Mouse (Mus musculus) E14TG2a.4 (cell line): ENCODE measurements around the gene Spata31d1a.
A peak's percentile ranks its signal among the peaks of the same experiment; 100 is the strongest.

Experiments
- H3K27me3 ChIP-seq: 2 replicates; pipeline ENCODE4 v1.6.1; 2014; ENCODE audit warnings: low read length, control low read depth; ENCODE audit not compliant: insufficient read depth
- H3K36me3 ChIP-seq: 2 replicates; pipeline ENCODE4 v1.6.1; 2014; ENCODE audit warnings: low read length, control low read depth; ENCODE audit not compliant: insufficient read depth
- H3K4me1 ChIP-seq: replicated peaks from 2 replicates; pipeline ENCODE4 v1.6.1; 2014; ENCODE audit warnings: low read depth, low read length, control low read depth
- H3K4me3 ChIP-seq: replicated peaks from 2 replicates; pipeline ENCODE4 v1.5.1; 2014; ENCODE audit warnings: mild to moderate bottlenecking, low read length
- H3K9me3 ChIP-seq: 2 replicates; pipeline ENCODE4 v1.6.1; 2014; ENCODE audit warnings: low read length, control low read depth
- CTCF ChIP-seq: conservative IDR thresholded peaks from 2 replicates; pipeline ENCODE4 v1.5.1; 2014; ENCODE audit warnings: low read length
- NANOG ChIP-seq: IDR thresholded peaks from 2 replicates; pipeline ENCODE4 v1.6.1; 2014; ENCODE audit warnings: borderline replicate concordance, low read length, mixed read lengths
- POU5F1 ChIP-seq: IDR thresholded peaks from 2 replicates; pipeline ENCODE4 v1.6.1; 2014; ENCODE audit warnings: low read length, borderline replicate concordance

Spata31d1a gene

DNA sequence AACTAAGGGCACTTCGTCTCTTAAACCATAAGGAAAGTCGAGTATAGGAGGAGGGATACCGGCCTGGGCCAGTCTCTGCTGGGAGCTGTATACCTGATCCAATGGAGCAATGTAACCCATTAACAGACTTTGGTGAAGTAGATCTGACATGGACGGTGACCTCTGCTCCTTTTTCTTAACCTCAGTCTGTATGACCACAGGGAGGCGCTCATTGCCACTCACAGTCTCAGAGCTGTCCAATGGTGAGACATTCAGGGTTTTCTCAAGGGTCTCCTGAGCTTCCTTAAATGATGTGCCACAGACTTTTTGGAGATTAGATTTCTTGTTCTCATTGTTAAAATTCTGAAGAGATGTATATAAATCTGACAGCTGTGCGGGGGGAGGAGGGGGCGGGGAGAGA, 19.6 kb downstream of the Spata31d1a start:
- no peak overlapping the region for H3K4me3 ChIP-seq
- peaks cover 5% of the 10 kb centered on the region for H3K9me3 ChIP-seq
- H3K4me1 ChIP-seq = peaks cover 15% of the 10 kb centered on the region
- H3K27me3 ChIP-seq = no peaks in the 10 kb centered on the region
- TF ChIP-seq CTCF = peak; percentile 25; the same call in 1 of the 2 replicates
- TF ChIP-seq NANOG = no peak
- no peaks in the 10 kb centered on the region for H3K36me3 ChIP-seq

DNA sequence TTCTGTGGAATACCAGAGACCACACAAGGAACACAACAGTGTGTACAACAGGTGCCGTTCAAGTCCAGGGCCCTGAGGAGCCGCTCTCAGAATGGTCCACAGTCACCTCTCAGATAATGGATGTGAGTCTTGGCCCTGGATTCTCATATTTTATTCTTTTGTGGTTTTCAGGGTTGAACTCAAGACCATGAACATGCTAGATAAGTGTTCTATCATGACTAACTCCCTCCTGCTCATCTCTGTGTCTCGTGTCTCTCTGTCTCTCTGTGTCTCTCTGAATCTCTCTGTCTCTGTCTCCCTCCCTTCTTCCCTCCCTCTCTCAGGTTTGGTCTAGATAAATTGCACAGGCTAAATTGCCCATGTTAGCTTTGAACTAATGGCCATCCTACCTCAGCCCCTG, 20.3 kb downstream of the Spata31d1a start:
- H3K4me3 ChIP-seq = no peak overlapping the region
- no peaks in the 10 kb centered on the region for H3K36me3 ChIP-seq
- H3K4me1 ChIP-seq = peaks cover 22% of the 10 kb centered on the region
- H3K9me3 ChIP-seq = peaks cover 5% of the 10 kb centered on the region
- TF ChIP-seq POU5F1 = no peak
- no peak for TF ChIP-seq NANOG
- no peak for TF ChIP-seq CTCF
- no peaks in the 10 kb centered on the region for H3K27me3 ChIP-seq

DNA sequence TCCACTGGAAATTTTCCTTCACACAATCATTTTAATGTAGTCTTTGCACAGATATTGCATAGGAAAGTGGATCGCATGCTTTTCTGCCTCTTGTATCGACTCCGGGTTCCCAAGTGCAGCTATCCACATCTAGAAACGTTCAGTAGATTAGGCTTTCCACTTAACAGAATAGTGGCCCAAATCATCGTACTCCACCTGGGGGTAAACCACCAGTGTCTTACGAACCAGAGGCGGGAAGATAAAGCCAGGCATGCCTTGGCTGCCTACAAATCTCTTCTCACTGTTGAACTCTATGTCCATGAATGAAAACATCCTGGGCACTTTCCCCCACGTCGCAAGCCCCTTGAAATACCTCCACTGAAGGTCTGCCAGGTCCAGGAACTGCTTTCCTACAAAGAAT, 20.8 kb downstream of the Spata31d1a start:
- no peak for TF ChIP-seq CTCF
- TF ChIP-seq NANOG = no peak
- TF ChIP-seq POU5F1 = no peak
- peaks cover 5% of the 10 kb centered on the region for H3K9me3 ChIP-seq
- H3K27me3 ChIP-seq = no peaks in the 10 kb centered on the region
- H3K4me1 ChIP-seq = peaks cover 25% of the 10 kb centered on the region
- no peaks in the 10 kb centered on the region for H3K36me3 ChIP-seq
- no peak overlapping the region for H3K4me3 ChIP-seq

DNA sequence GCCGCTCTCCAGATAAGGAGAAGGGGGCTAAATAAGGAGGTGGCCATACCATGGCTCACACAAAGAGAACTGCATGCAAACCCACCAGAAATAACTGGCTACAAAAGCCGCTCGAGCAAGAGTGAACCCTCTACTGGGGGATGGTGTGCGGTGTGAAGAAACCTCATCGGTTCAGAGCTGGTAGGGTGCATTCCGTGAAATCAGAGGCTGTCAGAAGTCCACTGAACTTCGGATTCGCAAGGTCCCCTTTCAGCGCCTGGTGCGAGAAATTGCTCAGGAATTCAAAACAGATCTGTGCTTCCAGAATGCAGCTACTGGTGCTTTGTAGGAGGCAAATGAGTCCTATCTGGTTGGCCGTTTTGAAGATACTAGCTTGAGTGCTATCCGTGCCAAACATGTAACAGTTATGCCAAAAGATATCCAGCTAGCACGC, 21.8 kb downstream of the Spata31d1a start:
- TF ChIP-seq NANOG = no peak
- no peak for TF ChIP-seq CTCF
- TF ChIP-seq POU5F1 = no peak
- Histone ChIP-seq H3K9me3 (peaks cover 5% of the 10 kb centered on the region), H3K36me3 (no peaks in the 10 kb centered on the region), H3K27me3 (no peaks in the 10 kb centered on the region), H3K4me1 (peaks cover 25% of the 10 kb centered on the region), H3K4me3 (no peak overlapping the region)

DNA sequence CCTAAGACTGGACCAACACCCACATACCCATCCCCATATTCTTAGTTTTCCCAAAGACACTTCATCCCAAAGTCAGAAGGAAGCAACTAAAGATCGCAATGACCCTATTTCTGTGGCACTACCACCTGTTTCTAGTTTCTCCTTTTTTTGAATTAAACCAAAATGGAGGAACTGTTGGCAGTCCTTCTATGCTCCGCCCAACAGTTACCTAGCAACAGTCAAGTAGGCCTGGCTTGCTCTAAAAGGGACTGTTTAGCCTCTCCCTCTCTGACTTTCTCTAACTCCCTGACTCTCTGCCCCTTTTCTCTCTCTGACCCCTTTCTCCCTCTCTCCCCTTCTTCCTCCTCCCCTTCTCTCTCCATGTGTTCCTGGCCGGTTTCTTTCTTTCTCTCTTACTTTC, 24.9 kb downstream of the Spata31d1a start:
- H3K9me3 ChIP-seq = no peaks in the 10 kb centered on the region
- no peaks in the 10 kb centered on the region for H3K27me3 ChIP-seq
- H3K4me1 ChIP-seq = peaks cover 33% of the 10 kb centered on the region
- no peaks in the 10 kb centered on the region for H3K36me3 ChIP-seq
- no peak overlapping the region for H3K4me3 ChIP-seq
- no peak for TF ChIP-seq NANOG
- no peak for TF ChIP-seq CTCF
- TF ChIP-seq POU5F1 = no peak

DNA sequence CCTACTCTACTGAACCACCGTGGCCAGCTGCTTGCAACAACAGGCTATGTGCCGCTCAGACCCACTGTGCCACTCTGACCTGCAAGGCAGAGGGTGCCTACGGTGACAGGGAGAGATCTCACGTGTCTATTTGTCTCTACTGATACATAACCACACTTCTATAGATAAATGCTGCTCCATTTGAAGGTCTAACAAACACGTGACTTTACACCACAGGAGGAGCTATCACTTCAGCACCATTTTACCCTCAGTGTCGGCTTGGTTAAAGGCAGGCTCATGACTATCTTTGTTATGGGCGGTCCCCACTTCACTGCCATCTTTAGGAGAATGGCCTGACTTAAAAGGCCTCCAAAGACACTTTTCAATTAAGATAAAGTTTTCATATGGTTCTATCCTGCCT, 27.5 kb downstream of the Spata31d1a start:
- no peaks in the 10 kb centered on the region for H3K27me3 ChIP-seq
- H3K4me1 ChIP-seq = peaks cover 55% of the 10 kb centered on the region
- no peaks in the 10 kb centered on the region for H3K36me3 ChIP-seq
- no peaks in the 10 kb centered on the region for H3K9me3 ChIP-seq
- TF ChIP-seq NANOG = no peak
- no peak for TF ChIP-seq POU5F1
- no peak for TF ChIP-seq CTCF
- peak overlapping the region; percentile 52; the same call in 1 of the 2 replicates for H3K4me3 ChIP-seq

DNA sequence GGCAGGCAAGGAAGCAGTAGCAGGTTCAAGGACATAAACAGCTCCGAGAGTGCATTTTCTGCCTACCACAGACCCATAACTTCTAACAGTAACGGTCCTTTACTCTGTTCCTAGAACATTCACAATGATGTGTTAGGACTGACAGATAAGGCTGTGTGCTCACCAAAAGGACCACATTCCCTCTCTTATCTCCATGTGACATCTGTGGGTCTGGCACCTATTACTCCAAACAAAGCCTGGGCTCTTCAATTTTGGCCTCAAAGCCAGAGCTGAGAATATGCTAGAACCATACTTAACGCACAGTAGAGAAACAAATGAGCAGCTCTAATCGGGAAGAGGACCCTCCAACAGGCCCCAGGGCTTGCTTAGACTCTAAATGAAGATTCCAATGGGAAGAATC, 30.2 kb downstream of the Spata31d1a start:
- Histone ChIP-seq H3K4me3 (peak overlapping the region; percentile 50), H3K36me3 (no peaks in the 10 kb centered on the region), H3K27me3 (no peaks in the 10 kb centered on the region), H3K9me3 (no peaks in the 10 kb centered on the region), H3K4me1 (peaks cover 58% of the 10 kb centered on the region)
- TF ChIP-seq POU5F1 (no peak), NANOG (no peak), CTCF (no peak)

DNA sequence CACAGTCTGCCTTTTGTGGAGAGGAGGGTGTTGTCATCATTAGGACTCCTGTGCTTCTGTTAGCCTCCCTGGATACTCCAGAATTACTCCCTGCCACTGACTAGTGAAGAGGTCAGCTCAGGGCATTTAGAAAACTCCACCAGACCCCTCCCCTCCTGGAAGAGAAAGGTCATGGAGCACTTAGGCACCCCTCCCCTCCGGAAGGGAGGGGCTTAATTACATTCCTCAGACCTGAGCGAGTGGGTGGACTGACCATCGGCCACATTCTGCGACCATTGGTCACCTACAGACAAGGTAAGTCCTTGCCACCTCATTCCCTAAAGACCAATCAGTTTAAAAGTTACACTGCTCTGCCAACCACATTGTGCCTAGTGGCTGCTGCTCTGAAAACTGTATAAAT, 30.8 kb downstream of the Spata31d1a start:
- Histone ChIP-seq H3K9me3 (no peaks in the 10 kb centered on the region), H3K4me3 (peak overlapping the region; percentile 50), H3K36me3 (no peaks in the 10 kb centered on the region), H3K27me3 (0 out of 2 replicates have a peak, but pooled peaks cover 3% of the 10 kb centered on the region), H3K4me1 (peaks cover 60% of the 10 kb centered on the region)
- TF ChIP-seq NANOG (no peak), CTCF (no peak), POU5F1 (no peak)

DNA sequence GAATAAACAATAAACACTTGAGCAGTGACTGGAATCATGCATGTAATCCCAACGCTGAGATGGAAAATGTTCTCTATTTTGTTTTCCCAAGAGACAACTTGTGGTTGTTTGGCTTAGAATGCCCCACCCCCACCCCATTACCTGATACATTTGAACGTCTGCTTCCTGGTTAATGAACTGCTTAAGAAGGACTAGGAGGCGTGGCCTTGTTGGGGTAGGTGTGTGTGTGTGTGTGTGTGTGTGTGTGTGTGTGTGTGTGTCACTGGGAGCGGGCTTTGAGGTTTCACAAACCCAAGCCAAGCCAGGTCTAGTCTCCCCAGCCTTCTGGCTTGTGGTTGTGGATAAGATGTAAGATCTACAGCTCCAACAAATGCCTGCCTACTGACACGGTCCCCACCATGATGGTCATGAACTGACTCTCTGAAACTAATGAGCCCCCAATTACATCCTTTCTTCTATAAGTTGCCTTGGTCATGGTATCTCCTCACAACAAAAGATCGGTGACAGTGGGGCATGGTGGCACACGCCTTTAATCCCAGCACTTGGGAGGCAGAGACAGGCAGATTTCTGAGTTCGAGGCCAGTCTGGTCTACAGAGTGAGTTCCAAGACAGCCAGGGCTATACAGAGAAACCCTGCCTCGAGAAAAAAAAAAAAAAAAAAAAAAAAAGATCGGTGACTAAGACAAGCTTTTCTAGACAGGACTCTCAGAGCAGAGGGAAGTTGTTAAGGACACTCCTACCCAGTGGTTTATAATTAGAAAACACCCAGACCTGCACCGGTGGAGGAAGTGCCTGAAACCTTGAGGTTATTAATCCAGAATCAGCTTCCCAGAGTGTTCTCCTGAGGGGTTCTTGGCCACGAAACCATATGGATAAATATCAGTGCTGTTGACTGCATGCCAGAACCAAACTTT, 33.6 kb downstream of the Spata31d1a start:
- Histone ChIP-seq H3K9me3 (no peaks in the 10 kb centered on the region), H3K4me3 (no peak overlapping the region), H3K36me3 (peaks cover 7% of the 10 kb centered on the region), H3K27me3 (0 out of 2 replicates have a peak, but pooled peaks cover 3% of the 10 kb centered on the region), H3K4me1 (peaks cover 71% of the 10 kb centered on the region)
- TF ChIP-seq CTCF (no peak), POU5F1 (no peak), NANOG (no peak)
